Mouse (Mus musculus) CH12.LX (cell line): ENCODE measurements around the gene Tmod1. TPM values are rescaled to one million over a fixed set of nuclear protein-coding genes. Genes with fewer than 3 reads are reported as not detected.
A peak's percentile ranks its signal among the peaks of the same experiment; 100 is the strongest.

Experiments used
- DNase-seq: peaks from one replicate; pipeline ENCODE4 v3.0.0-alpha.2; 2013; ENCODE audit errors: extremely low read depth
- H3K27ac ChIP-seq: 2 replicates; pipeline ENCODE4 v1.5.1; 2012; ENCODE audit warnings: low read depth, mild to moderate bottlenecking, control low read depth, moderate library complexity; ENCODE audit not compliant: insufficient read depth
- H3K27me3 ChIP-seq: replicated peaks from 2 replicates; pipeline ENCODE3; 2012; ENCODE audit warnings: inconsistent platforms
- H3K36me3 ChIP-seq, 2 experiments: replicated peaks in 1 of 2; 2 replicates each; pipeline versions ENCODE3 to v1.6.1; 2012; ENCODE audit warnings: inconsistent platforms in 1 of 2, low read length in 1 of 2, mild to moderate bottlenecking in 1 of 2, mixed read lengths in 1 of 2, moderate library complexity in 1 of 2; ENCODE audit not compliant: control insufficient read depth in 1 of 2, insufficient read depth in 1 of 2
- H3K4me1 ChIP-seq, 2 experiments: 2 replicates each; pipeline ENCODE4 v1.6.1; 2012; ENCODE audit warnings: inconsistent platforms in 1 of 2, moderate library complexity in 1 of 2; ENCODE audit not compliant: insufficient read depth in 2 of 2, control insufficient read depth in 1 of 2
- H3K4me2 ChIP-seq: 2 replicates; pipeline ENCODE4 v1.6.1; 2012; ENCODE audit warnings: low read depth, mild to moderate bottlenecking, control low read depth; ENCODE audit not compliant: poor library complexity, insufficient read depth, severe bottlenecking
- H3K4me3 ChIP-seq, 3 experiments: fragments of 150-350 bp in 1 of 3; sonication (generic) in 1 of 3; replicated peaks in 1 of 3; 2 replicates each; pipeline versions ENCODE3 to v1.5.1; 2011 to 2012; ENCODE audit warnings: low read depth in 2 of 3, low read length in 2 of 3, mild to moderate bottlenecking in 2 of 3, moderate library complexity in 2 of 3, control low read depth in 1 of 3, improper control_type of control experiment in 1 of 3, inconsistent platforms in 1 of 3, mixed read lengths in 1 of 3; ENCODE audit not compliant: poor library complexity in 1 of 3
- H3K79me2 ChIP-seq: replicated peaks from 2 replicates; pipeline ENCODE4 v1.6.1; 2012; ENCODE audit warnings: mild to moderate bottlenecking, moderate library complexity; ENCODE audit not compliant: control insufficient read depth, poor library complexity, insufficient read depth, severe bottlenecking; ENCODE audit errors: extremely low read depth
- H3K9ac ChIP-seq: 2 replicates; pipeline ENCODE4 v1.6.1; 2012; ENCODE audit warnings: low read depth, mild to moderate bottlenecking, control low read depth, moderate library complexity; ENCODE audit not compliant: insufficient read depth
- H3K9me3 ChIP-seq: replicated peaks from 2 replicates; pipeline ENCODE3; 2012; ENCODE audit warnings: low read length, inconsistent platforms, mixed read lengths
- BHLHE40 ChIP-seq: IDR thresholded peaks from 2 replicates; pipeline ENCODE4 v1.6.1; 2011; ENCODE audit warnings: mild to moderate bottlenecking, low read depth, low read length, improper control_type of control experiment
- CHD1 ChIP-seq: IDR thresholded peaks from 2 replicates; pipeline ENCODE4 v1.6.1; 2012; ENCODE audit warnings: low read depth, low read length, improper control_type of control experiment, inconsistent platforms
- CTCF ChIP-seq, 2 experiments: IDR thresholded peaks in 1 of 2; conservative IDR thresholded peaks in 1 of 2; 2 replicates each; pipeline ENCODE4 v1.5.1; 2011 to 2012; ENCODE audit warnings: low read depth in 2 of 2, low read length in 2 of 2, improper control_type of control experiment in 1 of 2, inconsistent platforms in 1 of 2, mild to moderate bottlenecking in 1 of 2, moderate library complexity in 1 of 2
- E2F4 ChIP-seq: IDR thresholded peaks from 2 replicates; pipeline ENCODE4 v1.6.1; 2011; ENCODE audit warnings: low read depth, low read length, improper control_type of control experiment; ENCODE audit not compliant: insufficient replicate concordance
- ELF1 ChIP-seq: IDR thresholded peaks from 2 replicates; pipeline ENCODE4 v1.6.1; 2014; ENCODE audit warnings: low read depth, mild to moderate bottlenecking, inconsistent platforms, low read length, improper control_type of control experiment
- GABPA ChIP-seq: IDR thresholded peaks from 2 replicates; pipeline ENCODE4 v1.6.1; 2012; ENCODE audit warnings: low read depth, low read length, improper control_type of control experiment, inconsistent platforms; ENCODE audit not compliant: insufficient replicate concordance
- HCFC1 ChIP-seq: IDR thresholded peaks from 2 replicates; pipeline ENCODE4 v1.6.1; 2012; ENCODE audit warnings: low read depth, mild to moderate bottlenecking, inconsistent platforms, low read length, improper control_type of control experiment
- JUN ChIP-seq: IDR thresholded peaks from 2 replicates; pipeline ENCODE4 v1.6.1; 2011; ENCODE audit warnings: low read depth, mild to moderate bottlenecking, low read length, improper control_type of control experiment, moderate library complexity; ENCODE audit not compliant: insufficient read depth
- KAT2A ChIP-seq: IDR thresholded peaks from 2 replicates; pipeline ENCODE4 v1.6.1; 2012; ENCODE audit warnings: low read length, improper control_type of control experiment, inconsistent platforms; ENCODE audit not compliant: insufficient replicate concordance
- MAFK ChIP-seq: IDR thresholded peaks from 2 replicates; pipeline ENCODE4 v1.6.1; 2011; ENCODE audit warnings: low read length, improper control_type of control experiment; ENCODE audit not compliant: insufficient replicate concordance
- MAX ChIP-seq: IDR thresholded peaks from 2 replicates; pipeline ENCODE4 v1.6.1; 2011; ENCODE audit warnings: low read length, improper control_type of control experiment
- MEF2A ChIP-seq: IDR thresholded peaks from 2 replicates; pipeline ENCODE4 v1.6.1; 2014; ENCODE audit warnings: low read depth, mild to moderate bottlenecking, inconsistent platforms, low read length, improper control_type of control experiment, borderline replicate concordance
- MXI1 ChIP-seq: IDR thresholded peaks from 2 replicates; pipeline ENCODE4 v1.6.1; 2011; ENCODE audit warnings: mild to moderate bottlenecking, low read depth, low read length, improper control_type of control experiment
- POLR2AphosphoS2 ChIP-seq: IDR thresholded peaks from 2 replicates; pipeline ENCODE4 v1.6.1; 2011; ENCODE audit warnings: low read depth, low read length, improper control_type of control experiment
- TBP ChIP-seq: conservative IDR thresholded peaks from 2 replicates; pipeline ENCODE4 v1.6.1; 2011; ENCODE audit warnings: low read depth, low read length, improper control_type of control experiment
- TCF12 ChIP-seq: IDR thresholded peaks from 2 replicates; pipeline ENCODE4 v1.6.1; 2014; ENCODE audit warnings: low read depth, mild to moderate bottlenecking, inconsistent platforms, low read length, improper control_type of control experiment
- UBTF ChIP-seq: IDR thresholded peaks from 2 replicates; pipeline ENCODE4 v1.6.1; 2012; ENCODE audit warnings: low read depth, mild to moderate bottlenecking, inconsistent platforms, low read length, improper control_type of control experiment, moderate library complexity
- ZC3H11A ChIP-seq: IDR thresholded peaks from 2 replicates; pipeline ENCODE4 v1.6.1; 2012; ENCODE audit warnings: low read depth, mild to moderate bottlenecking, inconsistent platforms, low read length, improper control_type of control experiment
- dilution Hi-C: fragments of 300-500 bp; cut with MboI; formaldehyde crosslinking; loops from 2 replicates; pipeline ENCODE4 v1.14.3; 2020; ENCODE audit warnings: low sequenced_read_pairs; ENCODE audit not compliant: extremely low pct_unique_long_range_greater_than_20kb, extremely low pct_ligation_motif_present
- in situ Hi-C: fragments of 300-500 bp; cut with MboI; formaldehyde crosslinking; loops from 3 replicates; pipeline ENCODE4 v1.14.3; 2019; ENCODE audit warnings: low sequenced_read_pairs, low pct_ligation_motif_present, low pct_unique_long_range_greater_than_20kb, mixed read lengths
- polyA plus RNA-seq: library from polyadenylated mRNA; unstranded; fragments of >175 nt; gene quantifications from 2 replicates; pipeline ENCODE4 v1.2.1, GENCODE M21; 2012; ENCODE audit warnings: low read depth; ENCODE audit not compliant: insufficient read length
- total RNA-seq, 2 experiments: library from RNA; depleted of rRNA; stranded (reverse); fragments of 300-350 nt in 1 of 2; fragments of >200 nt in 1 of 2; gene quantifications; 2 replicates each; pipeline ENCODE4 v1.2.3; 2012 to 2014

Tmod1 gene
- total RNA-seq (2012; rRNA removed) = 0.92 and 3.1 TPM in 2 replicates
- 0.70 and 0.93 TPM in 2 replicates for total RNA-seq (2014; rRNA removed)
- 2.3 and 2.5 TPM in 2 replicates for polyA plus RNA-seq

DNA sequence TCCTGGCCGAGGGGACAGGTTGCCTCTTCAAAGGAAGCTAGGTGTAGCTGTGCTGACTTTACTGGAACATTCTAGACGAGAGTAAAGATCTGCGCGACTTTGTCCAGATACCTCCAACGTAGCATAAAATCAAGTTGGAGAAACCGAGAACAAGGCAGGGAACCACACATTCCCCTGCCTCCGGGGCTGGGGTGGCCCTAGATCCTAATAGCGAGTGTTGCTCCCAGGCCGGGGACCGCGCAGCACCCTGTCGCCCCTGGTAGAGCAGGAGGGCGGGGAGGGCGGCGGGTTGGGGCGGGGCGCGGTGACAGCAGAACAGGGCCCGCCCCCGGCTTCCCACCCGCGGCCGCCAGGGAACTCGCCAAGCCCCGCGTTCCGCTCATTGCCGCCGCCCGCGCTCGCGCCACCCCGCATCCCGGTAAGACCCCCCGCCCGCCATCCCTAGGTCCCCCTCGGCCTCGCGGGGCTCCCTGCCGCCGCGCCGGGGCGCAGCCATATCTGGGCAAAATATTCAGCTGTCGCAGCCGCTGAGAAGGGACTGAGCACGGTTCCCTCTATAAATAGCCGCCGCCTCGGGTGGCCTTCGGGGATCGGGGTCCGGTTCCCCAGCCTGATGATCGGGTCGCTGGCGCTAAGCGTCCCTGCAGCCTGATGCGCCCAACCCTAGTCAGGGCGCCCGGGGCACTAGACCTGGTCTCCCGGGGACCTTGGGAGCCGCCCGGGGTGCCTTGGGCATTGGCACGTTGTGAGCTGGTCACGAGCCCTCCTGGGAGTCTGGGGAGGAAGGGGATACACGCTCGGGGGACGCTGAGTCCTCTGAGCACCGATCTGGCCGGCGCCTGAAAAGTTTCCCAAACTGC lies at the start of gene Tmod1:
Gene Tmod1, plus strand, starts transcription at position 44 of the 860 bp plus-strand sequence.
- Histone ChIP-seq H3K4me1 (peaks cover 22 to 46% of the 10 kb centered on the region in 2 experiments), H3K4me3 (peak within 1 kb of the TSS; percentile 46 to 66 (median 61)), H3K36me3 (no peaks in the 10 kb centered on the region), H3K4me2 (peak within 1 kb of the TSS; percentile 76), H3K9ac (0 out of 2 replicates have a peak within 1 kb of the TSS, but pooled peaks have one; percentile 1), H3K9me3 (no peaks in the 10 kb centered on the region), H3K27ac (no peak within 1 kb of the TSS), H3K79me2 (no peaks in the 10 kb centered on the region), H3K27me3 (peaks cover 30% of the 10 kb centered on the region)
- no peak for DNase-seq
- dilution Hi-C loops (no loop called here), in situ Hi-C loops (no loop called here)
- TF ChIP-seq CTCF (conservative IDR thresholded peaks at IDR 0.05 in 1 of 2, IDR thresholded peaks at IDR 0.05 in 1 of 2; ENCODE audit: low read depth in 2 of 2, low read length in 2 of 2) (no peak), UBTF (peak; percentile 76; the same call in 1 of the 2 replicates), TBP (no peak), TCF12 (no peak), BHLHE40 (peak; percentile 4; the same call in 1 of the 2 replicates)

DNA sequence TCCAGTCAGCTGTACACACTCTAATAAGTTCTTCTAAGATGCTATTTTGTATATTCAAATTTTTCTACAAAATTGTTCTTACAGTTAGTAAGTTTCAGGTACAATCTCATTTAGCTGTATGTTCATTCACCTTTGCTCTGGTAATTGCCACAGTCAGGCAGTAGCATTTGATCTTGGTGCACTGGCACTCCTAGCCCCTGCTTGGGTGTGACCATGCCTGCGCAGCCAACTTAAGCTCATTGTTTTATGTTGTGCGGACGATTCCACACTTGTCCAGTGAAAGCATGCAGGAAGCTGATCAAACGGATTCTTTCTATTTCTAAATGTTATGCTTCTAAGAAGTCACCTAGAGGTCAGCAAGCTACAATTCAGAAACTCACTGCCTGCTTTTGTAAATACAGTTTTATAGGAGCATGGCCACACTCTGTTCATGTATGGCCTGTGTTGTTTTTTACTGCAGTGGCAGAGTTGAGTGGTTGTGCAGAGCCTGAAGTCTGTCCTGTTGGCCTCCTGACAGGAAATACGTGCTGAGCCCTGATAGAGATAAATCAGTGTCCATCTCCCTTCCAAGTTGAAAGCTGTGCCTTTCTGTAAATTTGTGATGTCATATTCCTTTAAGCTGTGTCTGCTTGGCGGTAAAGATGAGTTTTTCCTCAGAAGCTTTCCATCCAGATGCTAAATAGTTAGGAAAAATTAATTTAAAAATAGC lies 48.2 kb upstream of the Tmod1 start:
- H3K27me3 ChIP-seq = no peaks in the 10 kb centered on the region
- H3K79me2 ChIP-seq = no peaks in the 10 kb centered on the region
- no peak overlapping the region for H3K27ac ChIP-seq
- no peak for DNase-seq
- TF ChIP-seq ZC3H11A (no peak), MAFK (no peak), KAT2A (no peak), JUN (no peak)
- H3K4me3 ChIP-seq = no peak overlapping the region
- no peaks in the 10 kb centered on the region for H3K4me1 ChIP-seq
- peaks cover 0 to 11% of the 10 kb centered on the region in 2 experiments for H3K36me3 ChIP-seq
- in situ Hi-C loops (no loop called here), dilution Hi-C loops (no loop called here)
- H3K9me3 ChIP-seq = no peaks in the 10 kb centered on the region
- no peak overlapping the region for H3K9ac ChIP-seq
- no peak overlapping the region for H3K4me2 ChIP-seq

DNA sequence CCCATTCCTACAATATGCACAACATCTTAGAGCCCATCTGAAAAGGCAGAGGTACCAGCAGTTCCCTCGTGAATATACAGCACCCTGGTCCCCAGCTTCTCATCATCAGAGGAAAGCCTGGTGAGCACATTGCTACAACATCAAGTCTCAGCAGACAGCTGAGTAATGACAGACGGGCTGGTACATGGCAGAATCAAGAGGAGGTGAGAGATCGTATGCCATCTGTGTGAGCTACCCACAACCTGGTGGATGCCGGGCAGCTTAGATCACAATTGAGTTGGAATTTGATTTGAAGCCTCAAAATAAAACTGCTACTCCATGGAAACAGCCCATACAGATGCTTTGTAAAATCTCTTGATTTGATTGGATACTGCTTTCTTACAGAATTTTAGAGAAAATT lies 40.2 kb upstream of the Tmod1 start:
- no peak overlapping the region for H3K4me3 ChIP-seq
- in situ Hi-C loops (no loop called here), dilution Hi-C loops (no loop called here)
- DNase-seq = no peak
- H3K79me2 ChIP-seq = no peaks in the 10 kb centered on the region
- H3K4me2 ChIP-seq = no peak overlapping the region
- no peaks in the 10 kb centered on the region for H3K27me3 ChIP-seq
- H3K4me1 ChIP-seq = peaks cover 0 to 3% of the 10 kb centered on the region in 2 experiments; a peak in 1 of 4 replicates
- H3K9ac ChIP-seq = no peak overlapping the region
- H3K36me3 ChIP-seq = no peaks in the 10 kb centered on the region
- TF ChIP-seq UBTF = no peak
- TF ChIP-seq ZC3H11A = no peak
- TF ChIP-seq E2F4 = no peak
- no peak for TF ChIP-seq ELF1
- TF ChIP-seq HCFC1 = no peak
- no peak for TF ChIP-seq TCF12
- TF ChIP-seq MAX = no peak
- no peak for TF ChIP-seq MXI1
- no peak for TF ChIP-seq GABPA
- TF ChIP-seq CTCF (conservative IDR thresholded peaks at IDR 0.05 in 1 of 2, IDR thresholded peaks at IDR 0.05 in 1 of 2; ENCODE audit: low read depth in 2 of 2, low read length in 2 of 2) = no peak
- no peak for TF ChIP-seq POLR2AphosphoS2
- TF ChIP-seq MEF2A = no peak
- TF ChIP-seq TBP = no peak
- TF ChIP-seq KAT2A = no peak
- no peak for TF ChIP-seq CHD1
- H3K27ac ChIP-seq = no peak overlapping the region
- H3K9me3 ChIP-seq = no peaks in the 10 kb centered on the region
